Mouse (Mus musculus): ENCODE results near the gene Lsm4.

Lsm4 gene

DNA sequence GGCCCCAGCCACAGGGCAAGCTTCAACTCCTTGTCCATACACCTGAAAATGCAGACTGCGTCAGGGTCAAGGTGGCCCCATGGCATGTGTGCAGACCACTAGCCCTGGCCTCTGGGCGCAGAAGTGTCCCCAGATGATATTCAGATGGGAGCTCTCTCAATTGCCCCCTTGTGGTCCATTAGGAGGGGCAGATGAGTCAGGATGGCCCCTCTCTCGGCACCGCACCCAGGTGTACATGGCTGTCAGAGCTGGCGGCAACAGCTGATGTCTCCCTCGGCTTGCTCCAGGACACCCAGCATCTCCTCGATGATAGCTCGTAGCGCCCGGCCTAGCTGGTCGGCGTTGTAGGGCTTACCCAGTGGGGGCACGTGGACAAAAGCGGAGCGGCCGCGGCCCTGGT lies 22.7 kb upstream of the Lsm4 start:
- DNase-seq, result no peak

DNA sequence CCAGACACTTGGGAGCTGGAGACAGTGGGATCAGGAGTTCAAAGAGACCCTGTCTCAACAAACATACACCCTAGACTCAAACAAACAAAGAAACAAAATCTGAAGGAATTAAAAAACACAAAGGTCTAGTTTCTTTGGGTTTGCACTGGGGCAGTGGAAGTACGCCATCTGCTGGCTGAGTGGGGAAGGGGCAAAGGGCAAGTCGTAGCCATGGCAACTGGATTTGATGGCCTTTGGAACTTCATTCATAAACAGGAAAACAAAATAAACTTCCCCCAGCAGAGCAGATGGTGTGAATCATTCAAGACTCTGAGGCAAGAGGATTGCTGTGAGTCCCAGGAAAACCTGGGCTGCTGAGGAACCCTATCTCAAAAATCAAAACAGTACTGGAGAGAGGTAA lies 19.8 kb upstream of the Lsm4 start:
- DNase-seq, result peak; percentile 87

DNA sequence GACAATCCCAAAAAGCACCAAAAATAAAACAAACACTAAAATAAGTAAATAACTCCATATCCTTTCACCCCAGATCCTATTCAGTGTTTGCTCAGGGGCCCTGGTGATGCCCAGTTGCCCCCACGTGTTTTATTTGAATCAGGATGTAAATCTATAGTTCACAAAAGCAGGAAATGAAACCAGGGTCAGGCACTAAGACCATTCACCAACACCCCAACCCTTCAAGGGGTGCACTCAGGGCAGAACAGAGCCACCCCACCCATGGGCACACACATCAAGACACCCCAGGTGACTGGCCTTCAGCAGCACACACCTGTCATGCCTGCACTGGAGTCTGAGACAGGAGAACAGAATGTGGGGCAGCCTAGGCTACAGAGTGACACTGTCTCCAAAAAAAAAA lies 18.9 kb upstream of the Lsm4 start:
- DNase-seq, result no peak

DNA sequence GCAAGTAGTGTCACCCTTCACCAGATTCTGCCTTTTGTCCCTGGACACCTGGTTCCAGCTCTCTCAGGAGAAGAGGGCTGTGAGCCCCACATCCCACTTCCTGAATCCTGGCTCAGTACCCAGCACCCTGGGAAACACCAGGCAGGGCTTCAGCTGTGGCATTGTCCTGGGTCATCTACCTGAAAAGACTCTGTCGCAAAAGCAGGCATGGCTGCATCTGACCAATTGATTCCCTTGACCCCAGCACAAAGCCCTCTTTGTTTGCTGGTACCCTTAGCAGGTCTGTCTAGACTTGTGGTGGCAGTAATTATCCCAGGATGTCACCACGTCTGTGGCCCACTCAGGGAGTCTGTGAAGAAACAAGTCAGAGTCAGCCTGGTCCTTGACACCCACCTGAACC lies 17.6 kb upstream of the Lsm4 start:
- DNase-seq, result no peak

DNA sequence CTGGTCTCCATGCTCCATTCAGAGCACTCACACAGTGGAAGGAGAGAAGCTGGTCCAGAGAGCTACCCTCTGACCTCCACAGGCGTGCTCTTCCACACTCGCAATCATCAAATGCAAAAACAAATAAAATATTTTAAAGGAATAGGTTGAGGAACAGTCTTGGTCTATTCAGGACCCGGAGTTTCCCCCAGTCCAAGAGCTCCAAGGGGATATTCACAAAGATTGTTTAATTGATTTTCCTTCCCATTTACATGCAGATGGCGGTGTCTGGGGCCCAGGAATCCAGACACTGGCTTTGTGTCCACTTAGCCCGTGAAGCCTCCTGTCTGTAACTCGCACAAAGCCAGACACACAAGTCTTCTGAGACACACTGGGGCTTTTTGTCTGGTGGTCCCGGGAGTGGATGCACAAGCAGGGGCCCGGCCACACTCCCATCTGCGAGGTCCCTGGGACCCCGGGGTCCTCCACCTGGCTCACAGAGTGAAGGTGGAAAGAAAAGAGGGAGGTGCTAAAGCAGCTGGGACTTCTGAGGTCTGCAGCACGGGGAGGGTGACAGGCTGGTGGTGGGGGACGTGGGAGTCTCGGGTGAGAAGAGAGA lies 16.8 kb upstream of the Lsm4 start:
- no peak for DNase-seq

DNA sequence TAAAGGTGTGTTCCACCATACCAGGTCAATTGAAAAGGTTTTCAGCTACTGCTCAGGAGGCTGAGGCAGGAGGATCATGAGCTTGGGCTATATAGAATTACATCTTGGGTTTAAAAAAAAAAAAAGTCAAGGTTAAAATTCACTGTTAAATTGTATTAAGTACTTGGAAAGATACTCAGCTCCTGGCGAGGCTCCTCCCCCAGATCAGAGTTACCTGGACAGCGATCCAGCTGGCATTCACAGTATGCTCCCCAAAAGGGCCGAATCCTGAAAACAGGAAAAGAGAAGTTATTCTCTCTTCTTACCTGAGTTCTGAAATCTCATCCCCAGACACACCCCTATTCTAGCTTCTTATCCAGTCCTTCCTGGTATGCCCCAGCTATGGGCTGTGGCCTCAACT lies 15.8 kb upstream of the Lsm4 start:
- no peak for DNase-seq

DNA sequence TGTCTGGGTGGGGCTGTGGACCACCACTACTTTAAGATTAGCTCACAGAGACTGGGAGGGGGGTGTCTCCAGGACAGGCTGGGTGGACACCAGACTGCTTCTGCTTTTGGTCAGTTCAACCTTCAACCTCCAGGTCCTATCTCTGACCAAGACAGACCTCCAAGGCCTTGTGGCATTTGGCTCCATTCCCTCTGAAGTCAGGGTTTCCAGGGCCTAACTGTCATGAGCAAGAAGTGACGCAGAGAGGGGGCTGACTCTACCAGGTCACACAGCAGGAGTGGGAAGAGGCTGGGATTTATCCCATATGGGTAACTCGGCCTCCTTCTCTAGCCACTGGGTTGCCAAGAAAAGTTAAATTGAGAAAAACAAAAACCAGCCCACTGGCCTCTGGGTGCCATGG lies 15.3 kb upstream of the Lsm4 start:
- DNase-seq, result no peak

DNA sequence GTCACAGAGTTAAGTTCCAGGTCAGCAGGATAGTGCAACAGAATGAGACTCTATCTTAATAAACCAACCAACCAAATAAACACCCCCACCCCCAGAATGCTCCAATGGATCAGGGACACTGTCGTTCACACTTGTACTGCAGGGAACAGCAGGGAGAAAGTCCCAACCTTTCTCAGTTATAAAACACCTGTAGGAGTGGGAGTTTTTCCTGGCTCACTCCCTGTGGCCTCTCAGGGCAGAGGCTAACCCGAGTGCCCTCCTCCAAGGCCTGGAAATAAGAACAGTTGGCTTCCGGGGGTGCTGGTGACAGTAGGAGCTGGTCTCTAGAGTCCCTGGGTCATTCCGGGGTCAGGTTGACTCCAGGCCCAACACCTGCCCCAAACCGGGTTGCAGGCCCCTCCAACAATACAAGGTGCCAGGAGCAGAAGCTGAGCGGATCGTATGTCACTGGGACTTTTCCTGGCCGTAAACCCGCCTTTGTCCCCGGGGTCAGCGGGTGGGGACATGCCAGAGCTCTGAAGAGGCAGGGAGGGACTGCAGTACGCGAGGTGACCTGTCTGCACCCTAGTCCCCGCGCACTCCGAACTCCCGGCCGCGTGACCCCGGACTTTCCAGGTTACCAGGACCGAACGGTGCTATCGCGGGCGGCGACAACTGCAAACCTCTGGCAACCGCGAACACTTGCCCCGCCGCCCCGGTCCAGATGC lies 14.0 kb upstream of the Lsm4 start:
- DNase-seq, result no peak

DNA sequence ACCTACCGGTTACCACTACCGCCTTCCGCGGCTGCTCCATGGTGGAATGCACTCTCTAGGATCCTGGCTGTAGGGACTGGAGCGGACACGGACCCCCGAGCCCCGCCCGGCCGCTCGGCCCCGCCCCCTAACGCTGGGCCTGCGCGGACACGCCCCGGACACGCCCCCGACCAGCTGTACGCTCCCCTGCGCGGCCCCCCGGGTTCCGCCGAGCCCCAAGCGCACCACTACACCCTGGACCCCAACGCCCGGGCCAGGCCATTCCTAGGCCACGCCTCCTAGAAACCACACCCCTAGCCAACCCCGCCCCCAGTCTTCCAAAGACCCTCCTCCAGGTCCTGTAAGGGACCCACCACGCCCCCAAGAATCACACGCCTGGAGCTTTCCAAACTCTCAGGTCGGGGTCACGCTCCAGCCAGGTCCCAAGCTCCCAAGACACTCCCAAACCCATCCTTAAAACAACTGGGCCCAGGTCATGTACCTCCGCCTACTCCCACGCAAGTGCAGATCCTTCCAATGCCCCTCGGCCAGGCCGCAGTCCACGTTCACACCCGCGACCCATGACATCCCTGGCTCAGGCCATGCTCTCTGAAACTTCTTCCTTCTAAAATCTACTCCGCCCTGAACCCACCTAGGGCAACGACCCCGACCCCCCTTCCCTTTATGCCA lies 13.3 kb upstream of the Lsm4 start:
- peak; percentile 96 for DNase-seq

DNA sequence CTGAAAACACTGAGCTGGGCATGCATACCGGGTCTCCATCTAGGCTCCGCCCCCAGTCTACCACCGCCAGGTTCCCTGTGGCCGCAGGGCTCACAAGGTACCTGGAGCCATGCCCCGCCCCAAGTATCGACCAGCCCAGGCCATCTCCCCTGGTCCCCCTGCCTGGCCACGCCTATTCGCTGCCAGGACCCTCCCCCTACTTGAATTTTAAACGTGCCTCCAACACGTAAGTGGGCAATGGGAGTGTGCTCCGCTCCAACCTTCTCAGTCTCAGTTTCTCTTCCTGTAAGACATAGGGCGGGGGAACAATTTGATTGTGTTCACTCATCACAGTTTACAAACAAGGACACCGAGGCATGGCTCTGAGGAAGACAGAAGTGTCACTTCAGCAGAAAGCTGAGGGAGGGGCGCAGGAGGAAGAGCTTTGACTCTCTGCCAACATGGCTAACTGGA lies 12.7 kb upstream of the Lsm4 start, which contains the start of gene Pgpep1:
Pgpep1 (minus strand) TSS at position 116 of the 453 bp plus-strand sequence.
- DNase-seq, result peak; percentile 71

DNA sequence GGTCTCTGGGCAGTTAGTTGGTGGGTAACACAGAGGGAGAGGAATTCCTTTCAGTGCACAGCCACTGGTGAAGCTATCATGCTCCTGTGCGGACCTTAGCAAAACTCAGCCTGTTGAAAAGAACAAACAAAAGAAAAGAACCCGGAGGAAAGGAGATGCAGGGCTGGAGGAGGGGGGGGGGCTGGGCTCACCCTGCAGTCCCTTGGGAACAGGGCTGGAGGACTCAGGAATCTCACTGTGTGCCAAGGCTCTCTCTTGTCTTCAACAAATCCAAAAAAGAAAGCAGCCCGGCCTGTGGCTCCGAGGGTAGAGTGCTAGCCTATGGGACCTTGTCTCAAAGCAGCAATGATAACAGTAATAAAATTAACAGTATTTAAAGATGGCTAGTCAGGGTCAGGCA lies 9.4 kb upstream of the Lsm4 start:
- peak; percentile 19 for DNase-seq

DNA sequence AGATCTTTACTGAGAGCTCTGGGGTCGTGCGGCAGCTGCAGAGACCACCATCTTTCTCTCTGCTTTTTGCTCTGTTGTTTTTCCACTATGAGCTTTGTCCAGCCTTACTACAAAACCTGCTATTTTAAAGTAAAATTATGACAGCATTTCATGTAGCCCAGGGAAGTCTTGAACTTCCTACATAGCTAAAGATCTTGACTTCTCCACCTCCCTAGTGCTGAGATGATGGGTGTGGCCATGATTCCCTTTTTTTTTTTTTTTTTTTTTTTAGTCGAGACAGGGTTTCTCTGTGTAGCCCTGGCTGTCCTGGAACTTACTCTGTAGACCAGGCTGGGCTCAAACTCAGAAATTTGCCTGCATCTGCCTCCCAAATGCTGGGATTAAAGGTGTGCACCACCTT lies 8.4 kb upstream of the Lsm4 start:
- DNase-seq, result no peak

DNA sequence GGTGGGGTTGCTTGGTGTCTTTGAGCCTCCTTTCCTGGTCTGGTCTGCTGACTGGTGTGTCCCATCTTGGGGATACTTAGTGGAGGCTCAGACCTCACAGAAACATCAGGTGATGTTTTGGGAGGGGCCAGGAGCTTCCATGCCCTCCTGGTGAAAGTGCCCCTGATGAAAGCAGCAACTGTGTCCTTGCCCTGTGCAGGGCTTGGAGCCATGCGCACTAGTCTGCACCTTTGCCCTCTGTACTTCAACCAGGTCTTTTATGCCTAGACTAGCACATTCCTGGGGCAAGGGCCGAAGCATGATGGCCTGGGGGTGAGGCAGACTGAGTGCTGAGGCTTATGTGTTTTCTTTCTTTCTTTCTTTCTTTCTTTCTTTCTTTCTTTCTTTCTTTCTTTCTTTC lies 7.4 kb upstream of the Lsm4 start:
- DNase-seq, result no peak

DNA sequence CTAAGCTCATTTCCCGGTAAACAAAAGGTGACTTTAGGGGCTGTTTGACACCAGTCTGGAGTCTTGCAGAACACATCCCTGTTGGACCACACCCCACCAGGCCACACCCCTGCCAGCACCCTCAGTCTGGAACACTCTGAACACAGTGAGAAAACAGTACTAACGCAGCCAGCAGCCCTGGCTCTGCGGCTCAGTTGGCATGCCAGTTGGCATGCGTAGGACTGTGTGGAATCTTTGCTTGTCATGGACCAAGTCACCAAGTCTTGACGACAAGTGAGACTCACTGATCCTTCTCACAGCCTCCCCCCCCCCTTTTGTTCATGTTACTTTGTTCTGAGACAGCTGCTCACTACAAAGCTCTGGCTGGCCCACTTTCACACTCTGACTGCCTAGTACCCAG lies 6.0 kb upstream of the Lsm4 start:
- peak; percentile 77 for DNase-seq

DNA sequence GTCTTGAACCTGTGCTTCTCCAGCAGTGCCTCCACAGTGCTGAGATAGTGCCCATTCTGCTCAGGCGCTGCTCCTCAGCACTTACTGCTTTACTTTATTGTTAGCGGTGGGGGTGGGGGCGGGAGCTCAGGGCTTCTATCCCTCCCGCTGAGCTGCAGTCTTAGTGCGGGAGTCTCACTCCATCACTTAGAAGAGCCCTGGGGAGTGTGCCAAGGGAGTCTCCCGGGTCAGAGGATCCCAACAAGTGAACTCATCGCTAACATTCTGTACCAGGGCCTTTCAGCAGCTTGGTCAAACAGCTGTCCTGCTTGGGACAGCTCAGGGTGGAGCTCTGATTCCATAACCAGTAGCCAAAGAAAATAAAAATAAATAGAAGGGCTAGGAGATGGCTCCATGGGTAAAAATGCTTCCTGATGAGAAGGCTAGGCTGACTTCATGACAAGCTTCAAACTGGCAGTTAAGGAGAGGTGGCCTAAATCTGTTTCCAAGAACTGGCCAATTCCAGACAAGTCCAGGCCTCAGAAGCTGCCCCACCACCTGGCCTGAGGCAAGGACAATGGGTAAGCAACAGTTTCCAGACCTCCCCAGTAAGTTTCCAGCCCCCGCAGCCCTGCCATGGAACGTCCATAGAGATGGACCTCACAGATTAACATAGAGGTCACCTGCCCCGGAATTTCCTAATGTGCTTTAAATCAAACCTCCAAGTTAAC lies 1.3 kb upstream of the Lsm4 start:
- DNase-seq, result peak; percentile 75

DNA sequence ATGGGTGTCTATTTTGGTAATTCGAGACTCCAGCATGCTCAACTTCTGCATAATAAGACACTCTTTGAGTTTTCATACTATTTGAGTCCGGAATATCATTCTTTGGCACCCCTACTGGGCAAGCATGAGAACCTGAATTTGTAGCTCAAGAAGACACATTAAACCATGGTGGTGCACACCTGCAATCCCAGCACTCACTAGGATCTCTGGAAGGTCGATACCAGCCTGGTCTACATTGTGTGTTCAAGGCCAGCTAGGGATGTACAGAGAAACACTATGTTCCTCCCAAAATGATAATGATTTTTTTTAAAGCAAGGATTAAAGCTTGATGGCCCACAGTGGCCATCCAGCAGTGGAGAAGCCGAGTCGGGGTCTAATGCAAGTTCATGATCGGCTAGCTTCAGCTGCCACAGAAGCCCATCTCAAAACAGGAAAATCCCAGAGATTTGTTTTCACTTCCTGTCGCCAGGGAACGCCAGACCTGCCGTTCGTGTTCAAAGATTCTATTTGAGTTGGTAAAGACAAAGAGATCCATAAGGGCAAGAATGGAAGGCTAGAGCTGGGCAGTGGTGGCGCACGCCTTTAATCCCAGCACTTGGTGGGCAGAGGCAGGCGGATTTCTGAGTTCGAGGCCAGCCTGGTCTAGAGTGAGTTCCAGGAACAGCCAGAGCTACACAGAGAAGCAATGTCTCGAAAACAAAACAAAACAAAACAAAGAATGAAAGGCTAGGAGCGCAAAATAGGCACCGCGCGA lies 546 bp upstream of the Lsm4 start:
- peak; percentile 17 for DNase-seq

DNA sequence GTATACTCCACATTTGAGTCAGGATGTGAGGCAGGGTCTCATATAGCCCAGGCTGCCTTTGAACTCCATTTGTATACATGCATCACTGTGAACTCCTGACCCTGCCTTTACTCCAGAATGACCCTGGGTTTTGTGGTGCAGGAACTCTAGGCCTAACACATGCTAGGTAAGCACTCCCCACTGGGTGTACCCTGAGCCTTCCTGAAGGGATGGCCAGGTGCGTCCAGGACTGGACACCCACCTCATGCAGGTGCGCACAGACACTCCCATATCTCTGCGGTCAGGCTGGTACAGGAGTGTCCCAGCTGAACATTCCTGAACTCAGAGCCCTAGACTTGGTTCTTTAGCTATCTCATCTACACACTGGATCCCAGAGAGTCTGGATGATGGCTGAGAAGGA lies 1.1 kb downstream of the Lsm4 start:
- no peak for DNase-seq

DNA sequence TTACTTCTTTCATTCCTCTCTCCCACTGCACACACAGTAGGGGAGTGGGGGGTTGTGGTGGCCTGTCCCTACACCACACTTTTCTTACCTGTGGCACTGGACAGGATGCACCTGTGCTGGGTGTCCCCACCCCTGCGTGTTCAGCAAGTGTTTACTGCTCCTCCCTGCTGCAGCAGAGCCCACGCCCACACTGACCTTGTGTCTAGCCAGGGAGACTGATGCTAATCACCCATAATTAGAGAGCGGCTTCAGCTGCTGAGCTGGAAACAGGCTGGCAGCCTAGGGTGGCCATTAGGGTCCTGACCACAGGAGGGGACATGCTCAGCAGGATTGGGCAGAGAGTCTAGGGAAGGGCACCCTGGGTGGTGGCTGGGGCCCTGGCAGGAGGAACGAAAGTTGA lies 1.7 kb downstream of the Lsm4 start:
- no peak for DNase-seq

DNA sequence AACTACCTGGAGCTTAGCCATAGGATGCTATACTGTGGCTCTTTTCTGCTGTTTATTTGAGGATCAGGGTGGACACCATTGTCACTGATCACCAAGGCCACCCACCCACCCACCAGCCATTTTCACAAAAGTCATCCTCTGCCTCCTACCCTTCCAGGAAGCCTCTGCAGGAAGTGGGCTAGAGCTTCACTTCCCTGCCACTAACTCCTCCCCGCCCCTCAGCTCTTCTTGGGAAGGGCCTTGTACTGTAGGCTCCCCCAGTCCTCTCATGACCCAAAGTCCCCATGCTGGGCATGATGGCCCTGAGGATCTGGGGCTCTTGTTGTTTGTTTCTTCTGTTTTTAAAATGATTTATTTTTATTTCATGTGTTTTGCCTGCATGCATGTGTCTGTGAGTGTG lies 2.3 kb downstream of the Lsm4 start:
- DNase-seq, result peak; percentile 49

DNA sequence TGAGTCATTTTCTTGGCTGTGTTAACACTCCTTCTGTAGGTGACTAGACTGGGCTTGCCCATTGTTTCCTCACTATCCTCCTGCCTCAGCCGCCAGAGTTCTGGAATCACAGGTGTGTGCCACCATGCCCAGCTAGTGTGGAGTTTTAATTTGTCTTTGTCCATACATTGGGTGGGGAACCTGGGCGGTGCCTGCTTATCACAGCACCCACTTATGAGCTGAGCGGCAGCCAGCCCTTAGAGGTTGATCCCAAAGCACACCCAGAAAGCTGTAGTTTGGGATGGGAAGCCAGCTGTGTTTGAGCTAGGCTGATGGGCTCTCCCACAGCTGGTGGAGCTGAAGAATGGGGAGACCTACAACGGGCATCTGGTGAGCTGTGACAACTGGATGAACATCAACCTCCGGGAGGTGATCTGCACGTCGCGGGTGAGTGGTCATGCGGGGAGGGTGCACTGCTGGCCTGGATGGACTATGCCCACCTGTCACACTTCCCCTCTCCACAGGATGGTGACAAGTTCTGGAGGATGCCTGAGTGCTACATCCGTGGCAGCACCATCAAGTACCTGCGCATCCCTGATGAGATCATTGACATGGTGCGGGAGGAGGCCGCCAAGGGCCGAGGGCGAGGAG lies 4.5 kb downstream of the Lsm4 start:
- no peak for DNase-seq

DNA sequence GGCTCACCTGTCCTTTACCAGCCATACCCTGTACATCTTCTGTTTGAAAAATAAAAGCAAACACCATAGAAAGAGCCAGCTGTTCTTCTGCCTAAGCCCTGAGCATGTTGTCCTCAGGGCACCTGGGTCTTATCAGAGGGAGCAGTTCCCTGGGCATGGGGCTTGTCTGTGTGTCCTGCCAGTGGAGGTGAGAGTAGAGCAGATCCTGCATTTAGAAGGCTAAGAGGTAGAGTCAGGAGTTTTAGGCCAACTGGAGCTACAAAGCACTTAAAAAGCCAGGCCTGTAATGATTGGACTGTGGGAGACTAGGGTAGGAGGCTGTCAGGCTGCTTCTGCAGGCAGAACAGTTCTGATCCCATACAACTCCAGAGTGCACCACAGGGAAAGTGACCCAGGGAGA lies 5.6 kb downstream of the Lsm4 start:
- DNase-seq, result no peak

DNA sequence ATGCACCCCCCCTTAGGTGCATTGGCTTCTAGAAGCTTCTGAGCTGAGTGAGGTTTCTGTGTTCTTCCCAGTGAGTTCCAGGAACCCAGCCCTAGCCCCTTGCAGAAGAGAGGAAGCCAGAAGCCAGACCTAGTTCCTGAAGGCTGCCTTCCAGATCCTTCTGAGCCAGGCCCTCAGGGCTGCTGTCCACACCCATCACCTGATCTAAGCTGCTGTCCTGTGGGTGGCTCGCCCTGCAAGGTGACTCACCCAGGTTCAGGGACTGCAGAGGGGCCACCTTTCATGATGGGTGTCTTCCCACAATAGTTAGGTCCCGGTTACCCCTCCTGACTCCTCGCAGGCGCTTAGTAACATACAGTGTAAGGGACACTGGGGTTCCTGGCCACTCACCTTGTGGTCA lies 6.4 kb downstream of the Lsm4 start:
- DNase-seq, result no peak

DNA sequence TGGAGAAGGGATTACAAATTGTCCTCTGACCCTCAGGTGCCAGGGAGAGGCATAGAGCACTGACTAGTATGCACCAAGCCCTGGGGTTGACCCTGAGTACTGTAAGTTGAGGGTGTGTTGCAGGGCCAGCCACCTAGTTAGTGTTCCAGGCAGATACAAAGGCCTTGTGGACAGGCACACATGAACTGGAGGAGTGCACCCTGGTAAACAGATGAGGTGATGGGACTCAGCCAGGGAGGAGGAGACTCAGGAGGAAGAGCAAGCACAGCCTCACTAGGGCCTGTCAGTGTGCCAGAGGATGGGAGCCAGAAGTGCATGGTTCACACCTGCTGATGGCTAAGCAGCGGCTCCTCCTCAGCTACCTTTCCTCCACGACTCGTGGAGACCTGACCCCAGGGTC lies 7.0 kb downstream of the Lsm4 start:
- no peak for DNase-seq

All from lung, postnatal 10 days (tissue).